In the genomic region with DNA sequence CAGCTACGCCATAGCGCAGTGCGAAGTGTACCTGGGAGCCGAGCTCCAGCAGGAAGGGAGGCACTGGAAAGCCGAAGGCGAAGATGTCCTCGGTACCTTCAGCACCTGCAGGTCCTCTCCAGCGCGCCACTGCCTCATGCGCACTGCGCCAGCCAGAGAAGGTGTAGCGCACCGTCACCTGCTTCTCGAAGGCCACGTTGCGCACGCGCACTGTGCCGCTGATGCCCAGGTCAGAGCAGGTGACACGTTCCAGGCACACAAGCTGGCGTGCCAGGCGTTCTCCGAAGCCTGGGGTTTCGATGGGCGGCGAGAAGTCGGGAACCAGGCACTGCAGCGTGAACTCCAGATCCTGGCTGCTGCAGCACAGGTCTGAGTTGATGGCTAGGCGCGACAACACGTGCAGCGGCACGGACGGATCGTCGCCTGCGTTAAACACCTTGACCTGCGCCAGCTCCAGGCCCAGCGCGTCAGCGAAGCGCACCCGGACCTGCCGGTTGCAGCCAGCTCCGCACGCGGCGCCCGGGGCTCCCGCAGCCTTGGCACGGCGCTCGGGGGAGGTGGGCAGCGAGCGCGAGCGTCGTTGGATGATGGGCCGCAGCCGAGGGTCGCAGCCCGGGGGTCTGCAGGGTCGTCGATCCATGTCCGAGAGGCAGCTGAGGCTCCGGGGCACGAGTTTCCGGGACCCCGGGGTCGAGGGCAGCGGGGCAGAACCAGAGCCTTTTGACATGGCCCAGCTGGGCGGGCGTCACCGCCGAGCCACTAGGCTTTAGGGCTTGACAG, we compare ENCODE assay signal across 8 mouse cellular contexts. TPM values are rescaled to one million over a fixed set of nuclear protein-coding genes. Genes with fewer than 3 reads are reported as not detected.
A peak's percentile ranks its signal among the peaks of the same experiment; 100 is the strongest.
DNase-seq lines count a peak whose midpoint lies in the region; ATAC-seq lines count a peak whose summit lies in the region.

No protein-coding gene starts in this region.

- peak; percentile 26; the same call in 1 of the 2 replicates for ATAC-seq in limb, embryonic 11.5 days (ENCODE audit: insufficient number of reproducible peaks, low FRiP score, low TSS enrichment, low read depth)

- peak overlapping the region; percentile 79 for H3K4me3 ChIP-seq in forebrain, embryonic 10.5 days
- H3K4me3 ChIP-seq in hindbrain, embryonic 10.5 days, result peak overlapping the region; percentile 77
- peak overlapping the region; percentile 61 for H3K4me3 ChIP-seq in limb, embryonic 11.5 days (ENCODE audit: low read depth, low read length)

- peak overlapping the region; percentile 75 for H3K27ac ChIP-seq in forebrain, embryonic 10.5 days
- H3K27ac ChIP-seq in hindbrain, embryonic 10.5 days, result peak overlapping the region; percentile 81
- H3K27ac ChIP-seq in limb, embryonic 11.5 days (replicated peaks; ENCODE audit: low read depth, low read length), result no peak overlapping the region

- no peaks in the 10 kb centered on the region for H3K36me3 ChIP-seq in forebrain, embryonic 10.5 days (replicated peaks)
- no peaks in the 10 kb centered on the region for H3K36me3 ChIP-seq in hindbrain, embryonic 10.5 days
- no peaks in the 10 kb centered on the region for H3K36me3 ChIP-seq in limb, embryonic 11.5 days (ENCODE audit: control insufficient read depth, insufficient read depth, low read length)

- peak overlapping the region; percentile 67 for H3K9ac ChIP-seq in limb, embryonic 11.5 days (ENCODE audit: low read length)

- peak; percentile 95 for DNase-seq in heart, adult 11 months
- DNase-seq in heart, postnatal 25 days (ENCODE audit: low spot score), result no peak
- peak; percentile 29 for DNase-seq in adrenal gland, postnatal 10 days
- DNase-seq in forebrain, embryonic 10.5 days (ENCODE audit: extremely low spot score, low spot score), result peak; percentile 36
- DNase-seq in hindbrain, embryonic 10.5 days (ENCODE audit: low spot score), result peak; percentile 23
- DNase-seq in limb, embryonic 11.5 days (ENCODE audit: low spot score), result peak; percentile 44
- DNase-seq in right cerebral cortex, adult 2 months (ENCODE audit: low spot score in 2 of 2), result peak; percentile 47 to 68
- DNase-seq in urinary bladder, postnatal 25 days (ENCODE audit: low spot score), result no peak

- H3K4me1 ChIP-seq in forebrain, embryonic 10.5 days, result peaks cover 22% of the 10 kb centered on the region
- H3K4me1 ChIP-seq in hindbrain, embryonic 10.5 days (replicated peaks), result peaks cover 23% of the 10 kb centered on the region
- H3K4me1 ChIP-seq in limb, embryonic 11.5 days (ENCODE audit: control insufficient read depth, insufficient read depth, low read length), result peaks cover 9% of the 10 kb centered on the region

- WGBS in forebrain, embryonic 10.5 days, result 19% methylated on average over 75 of the region's 75 CpGs
- WGBS in hindbrain, embryonic 10.5 days, result 18% methylated on average over 75 of the region's 75 CpGs
- WGBS in limb, embryonic 11.5 days, result 12% methylated on average over 75 of the region's 75 CpGs

- intact Hi-C loops in heart, postnatal 25 days (cut with DNase I), result no loop called here

- peak overlapping the region; percentile 99 for H3K4me2 ChIP-seq in limb, embryonic 11.5 days (ENCODE audit: low read depth, severe bottlenecking)

- peaks cover 51% of the 10 kb centered on the region for H3K27me3 ChIP-seq in forebrain, embryonic 10.5 days (ENCODE audit: poor library complexity, severe bottlenecking)
- H3K27me3 ChIP-seq in hindbrain, embryonic 10.5 days (ENCODE audit: insufficient read depth, poor library complexity, severe bottlenecking), result peaks cover 46% of the 10 kb centered on the region
- H3K27me3 ChIP-seq in limb, embryonic 11.5 days (ENCODE audit: control insufficient read depth, insufficient read depth, low read length), result peaks cover 9% of the 10 kb centered on the region

- H3K9me3 ChIP-seq in forebrain, embryonic 10.5 days, result no peaks in the 10 kb centered on the region
- no peaks in the 10 kb centered on the region for H3K9me3 ChIP-seq in hindbrain, embryonic 10.5 days
- H3K9me3 ChIP-seq in limb, embryonic 11.5 days (ENCODE audit: control insufficient read depth, low read length), result no peaks in the 10 kb centered on the region

RNA-seq across cellular contexts. Expression of a gene that starts 0.6 kb away (rescaled TPM):
- total RNA-seq in heart, postnatal 25 days (2021), result 10 to 100 TPM; 19.0 to 21.3 TPM
- 10 to 100 TPM; 12.9 to 14.3 TPM for total RNA-seq in adrenal gland, postnatal 10 days (2021)
- 0.66 and 0.68 TPM in 2 replicates for polyA plus RNA-seq in forebrain, embryonic 10.5 days (2016; fragmentation: Nextera tagmentation; extraction: Ambion mirVana)
- polyA plus RNA-seq in hindbrain, embryonic 10.5 days (2016; fragmentation: Nextera tagmentation; extraction: Ambion mirVana), result 0.92 and 1.3 TPM in 2 replicates
- polyA plus RNA-seq in limb, embryonic 11.5 days (2014; fragmentation: Nextera tagmentation; extraction: Ambion mirVana), result 3.0 and 3.1 TPM in 2 replicates

RNA-seq across cellular contexts. Expression of a gene that starts 0.7 kb away (rescaled TPM):
- 10 to 100 TPM; 10.7 to 11.7 TPM for total RNA-seq in heart, postnatal 25 days (2021)
- 1 to 10 TPM; 7.8 to 8.8 TPM for total RNA-seq in adrenal gland, postnatal 10 days (2021)
- 1.1 and 1.5 TPM in 2 replicates for polyA plus RNA-seq in forebrain, embryonic 10.5 days (2016; fragmentation: Nextera tagmentation; extraction: Ambion mirVana)
- polyA plus RNA-seq in hindbrain, embryonic 10.5 days (2016; fragmentation: Nextera tagmentation; extraction: Ambion mirVana), result 2.0 and 2.3 TPM in 2 replicates
- polyA plus RNA-seq in limb, embryonic 11.5 days (2014; fragmentation: Nextera tagmentation; extraction: Ambion mirVana), result 5.3 and 8.6 TPM in 2 replicates

RNA-seq across cellular contexts. Expression of a gene that starts 6.2 kb away (rescaled TPM):
- 1 to 10 TPM in 1 of 2 experiments, under 1 TPM in 1; 0.87 to 1.7 TPM for total RNA-seq in heart, postnatal 25 days (2021)
- total RNA-seq in adrenal gland, postnatal 10 days (2021), result under 1 TPM; 0.39 TPM
- polyA plus RNA-seq in forebrain, embryonic 10.5 days (2016; fragmentation: Nextera tagmentation; extraction: Ambion mirVana), result 0.02 TPM in 1 of 2 replicates, not detected in the other
- polyA plus RNA-seq in hindbrain, embryonic 10.5 days (2016; fragmentation: Nextera tagmentation; extraction: Ambion mirVana), result 0.10 and 0.12 TPM in 2 replicates
- polyA plus RNA-seq in limb, embryonic 11.5 days (2014; fragmentation: Nextera tagmentation; extraction: Ambion mirVana), result 0.09 and 0.20 TPM in 2 replicates

RNA-seq across cellular contexts. Expression of a gene that starts 16.7 kb away (rescaled TPM):
- not detected for total RNA-seq in heart, postnatal 25 days (2021)
- total RNA-seq in adrenal gland, postnatal 10 days (2021), result under 1 TPM in 1 of 2 experiments, not detected in 1; 0.12 TPM
- polyA plus RNA-seq in forebrain, embryonic 10.5 days (2016; fragmentation: Nextera tagmentation; extraction: Ambion mirVana), result 0.05 TPM in 1 of 2 replicates, not detected in the other
- 0.10 and 0.63 TPM in 2 replicates for polyA plus RNA-seq in hindbrain, embryonic 10.5 days (2016; fragmentation: Nextera tagmentation; extraction: Ambion mirVana)
- polyA plus RNA-seq in limb, embryonic 11.5 days (2014; fragmentation: Nextera tagmentation; extraction: Ambion mirVana), result 0.40 and 0.55 TPM in 2 replicates

Comparison
In these comparisons a context has a peak if more than half of its experiments do, and no peak if none do; other contexts are left out.
1. DNase-seq: peak in heart, adult 11 months (single experiment), adrenal gland, postnatal 10 days (single experiment), forebrain, embryonic 10.5 days (single experiment), hindbrain, embryonic 10.5 days (single experiment), limb, embryonic 11.5 days (single experiment) and right cerebral cortex, adult 2 months (2 of 2); none in heart, postnatal 25 days (single experiment) and urinary bladder, postnatal 25 days (single experiment).
2. Peak in every context shown above with its lines, with median percentiles within 50 percentile points of each other: H3K4me3 ChIP-seq.